Mouse (Mus musculus): ENCODE results near the gene Pi4k2a.
"Not testable (repeated sequence)": the region's sequence is repeated elsewhere in the genome, so short reads cannot be mapped to it uniquely, and the experiment has no call there.

The Pi4k2a gene

DNA sequence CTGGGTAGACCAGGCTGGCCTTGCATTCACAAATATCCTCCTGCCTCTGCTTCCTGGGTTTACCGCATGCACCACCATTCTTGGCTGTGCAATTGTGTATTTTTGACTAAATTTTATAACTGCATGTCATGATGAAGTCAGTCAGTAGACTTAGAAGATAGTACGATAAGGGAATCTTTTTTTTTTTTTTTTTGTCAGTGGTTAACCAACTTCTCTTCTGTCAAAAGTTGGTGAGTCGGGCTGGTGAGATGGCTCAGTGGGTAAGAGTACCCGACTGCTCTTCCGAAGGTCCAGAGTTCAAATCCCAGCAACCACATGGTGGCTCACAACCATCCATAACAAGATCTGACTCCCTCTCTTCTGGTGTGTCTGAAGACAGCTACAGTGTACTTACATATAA, 8.7 kb upstream of the Pi4k2a start:
- not testable (repeated sequence) for DNase-seq

DNA sequence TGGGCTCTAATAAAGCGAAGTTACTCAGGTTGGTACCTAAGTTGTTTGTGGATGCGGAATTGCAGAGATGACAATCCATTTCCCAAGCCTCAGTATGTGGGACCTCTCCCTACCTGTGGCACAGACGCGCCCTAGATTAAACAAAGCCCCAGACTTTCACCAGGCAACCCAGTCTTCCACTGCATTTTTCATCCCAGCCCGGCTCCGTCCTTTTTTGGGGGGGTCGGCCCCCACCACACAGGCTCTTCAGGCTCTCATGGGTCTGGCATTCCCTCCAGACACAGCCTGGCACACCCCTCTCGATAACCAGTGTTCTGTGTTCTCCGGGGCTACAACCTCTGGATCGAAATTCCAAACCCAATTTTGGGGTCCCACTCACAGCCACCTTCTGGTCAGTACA, 4.6 kb upstream of the Pi4k2a start:
- no peak for DNase-seq

- DNase-seq, result peak; percentile 85
Measured at GRCm38 (mm10) chr19:42086166-42086565, 4.1 kb upstream of the Pi4k2a start, which contains the start of gene Morn4. Gene Morn4, minus strand, starts transcription at chr19:42086357.

DNA sequence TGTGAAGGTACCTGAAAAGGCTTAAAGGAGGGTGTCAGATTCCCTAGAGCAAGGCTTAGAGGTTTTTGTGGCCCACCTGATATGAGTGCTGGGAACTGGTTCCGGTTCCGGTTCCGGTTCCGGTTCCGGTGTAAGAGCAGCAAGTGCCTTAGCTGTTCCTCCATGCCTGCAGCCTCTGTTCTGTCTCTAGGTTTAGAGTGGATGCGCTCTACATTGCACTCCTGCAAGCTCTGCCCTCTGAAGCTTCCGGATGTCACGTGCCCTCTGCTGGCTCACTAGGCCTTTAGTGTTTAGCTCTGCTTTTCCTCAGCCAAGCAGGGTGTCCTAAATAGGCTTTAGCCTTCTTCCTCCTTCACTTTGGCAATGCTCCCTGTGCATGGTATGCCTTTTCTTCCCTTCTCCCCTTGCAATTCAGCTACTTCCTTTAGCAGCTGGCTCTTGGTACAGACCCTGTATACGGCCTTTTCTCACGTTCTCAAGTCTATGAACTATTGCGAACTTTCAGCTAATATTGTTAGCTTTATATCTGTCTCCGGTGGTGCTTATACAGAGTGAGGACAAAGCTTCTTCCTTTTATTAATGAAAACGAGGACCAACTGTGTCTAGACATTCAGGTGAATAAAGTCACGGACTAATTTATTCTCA, 1.0 kb upstream of the Pi4k2a start:
- DNase-seq, result peak; percentile 69

- DNase-seq, result no peak
Measured at GRCm38 (mm10) chr19:42090637-42091141, 419 bp downstream of the Pi4k2a start.

- DNase-seq, result no peak
Measured at GRCm38 (mm10) chr19:42099406-42099805, 9.1 kb downstream of the Pi4k2a start.

GRCm38 (mm10) chr19:42104681-42105080, 14.4 kb downstream of the Pi4k2a start:
- DNase-seq, result no peak

GRCm38 (mm10) chr19:42115783-42116335, 25.6 kb downstream of the Pi4k2a start:
- DNase-seq, result no peak

GRCm38 (mm10) chr19:42118142-42118541, 27.9 kb downstream of the Pi4k2a start:
- no peak for DNase-seq

- no peak for DNase-seq
Measured at GRCm38 (mm10) chr19:42118596-42118995, 28.3 kb downstream of the Pi4k2a start.

GRCm38 (mm10) chr19:42120451-42120850, 30.2 kb downstream of the Pi4k2a start:
- DNase-seq, result no peak

DNA sequence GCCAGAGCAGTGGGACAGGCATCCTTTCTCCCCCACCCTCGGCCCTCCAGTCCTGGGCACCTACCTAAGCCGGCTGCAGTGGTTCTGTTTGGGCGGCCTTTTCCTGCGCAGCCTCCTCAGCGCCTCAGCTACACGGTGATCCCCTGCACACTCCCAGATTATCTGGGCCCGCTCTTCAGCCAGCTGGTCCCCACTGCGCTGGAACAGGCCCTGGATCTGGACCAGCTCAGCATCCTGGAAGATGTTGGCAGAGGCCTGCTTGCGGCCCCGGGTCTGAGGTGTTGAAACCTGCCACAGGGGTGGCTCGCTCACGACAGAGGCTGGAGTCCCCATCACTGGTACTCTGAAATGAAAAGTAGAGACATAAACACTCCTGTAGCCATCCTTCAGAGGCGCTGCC, 34.4 kb downstream of the Pi4k2a start:
- no peak for DNase-seq

GRCm38 (mm10) chr19:42125501-42126218, 35.4 kb downstream of the Pi4k2a start:
- no peak for DNase-seq

DNA sequence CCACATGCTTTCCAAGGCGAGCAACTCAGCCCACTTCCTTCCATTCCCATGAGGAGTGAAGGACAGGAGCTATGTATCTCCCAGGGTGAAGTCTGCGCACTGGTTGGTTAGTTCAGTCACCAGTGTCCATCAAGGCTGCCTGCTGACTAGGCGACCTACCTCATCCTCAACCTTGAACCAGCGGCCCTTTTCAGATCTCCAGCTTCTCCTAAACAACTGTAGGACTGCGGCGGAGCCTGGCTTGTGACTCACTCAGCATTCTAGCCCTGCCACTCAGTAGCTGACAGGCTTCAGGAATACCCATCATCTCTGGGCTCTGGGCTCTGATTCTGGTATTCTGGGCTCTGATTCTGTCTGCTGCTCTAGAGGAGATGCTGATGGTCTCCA, 35.9 kb downstream of the Pi4k2a start:
- DNase-seq, result no peak

GRCm38 (mm10) chr19:42127024-42127423, 36.8 kb downstream of the Pi4k2a start:
- no peak for DNase-seq

- no peak for DNase-seq
Measured at GRCm38 (mm10) chr19:42128052-42128740, 37.9 kb downstream of the Pi4k2a start.

- peak; percentile 97 for DNase-seq
Measured at GRCm38 (mm10) chr19:42128787-42129508, 38.7 kb downstream of the Pi4k2a start, which contains the start of gene Avpi1. Gene Avpi1, minus strand, starts transcription at chr19:42129059.

DNA sequence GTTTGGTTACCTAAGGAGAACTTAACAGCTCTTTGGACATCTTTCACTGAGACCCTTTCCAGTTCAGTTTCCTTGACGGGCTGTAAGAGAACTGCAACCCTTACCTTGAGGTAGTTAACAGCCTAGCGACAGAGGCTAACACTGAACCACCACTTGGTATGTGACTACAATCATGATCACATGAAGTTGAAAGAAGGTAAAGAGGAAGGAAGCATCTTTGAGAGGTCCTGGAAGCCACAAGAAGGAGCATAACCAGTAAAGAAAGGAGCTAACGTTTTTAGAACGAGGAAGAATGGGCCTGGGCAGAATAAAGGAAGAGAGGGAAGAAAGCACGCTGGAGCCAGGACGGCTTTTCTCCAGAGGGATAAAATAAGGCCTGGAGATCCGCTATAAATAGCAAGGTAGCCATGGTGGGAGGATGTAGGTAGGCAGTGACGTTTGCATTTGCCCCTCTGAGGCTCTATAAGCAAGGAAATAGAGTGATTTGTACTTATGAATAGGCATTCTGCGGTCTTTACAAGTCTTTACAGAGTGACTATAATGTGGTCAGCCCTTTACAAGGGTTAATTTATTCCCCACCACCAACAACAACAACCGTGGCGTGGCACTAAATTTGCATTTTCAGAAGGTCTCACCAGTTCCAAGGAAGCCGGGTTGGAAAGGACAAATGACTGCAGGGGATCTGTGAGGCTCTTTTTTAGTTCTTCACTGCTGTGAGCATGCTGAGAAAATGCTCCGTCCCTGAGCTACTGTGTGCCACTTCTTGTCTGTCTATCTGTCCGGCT, 39.4 kb downstream of the Pi4k2a start:
- DNase-seq, result no peak

- no peak for DNase-seq
Measured at GRCm38 (mm10) chr19:42130294-42130606, 40.0 kb downstream of the Pi4k2a start.

- no peak for DNase-seq
Measured at GRCm38 (mm10) chr19:42131101-42131500, 40.8 kb downstream of the Pi4k2a start.

DNA sequence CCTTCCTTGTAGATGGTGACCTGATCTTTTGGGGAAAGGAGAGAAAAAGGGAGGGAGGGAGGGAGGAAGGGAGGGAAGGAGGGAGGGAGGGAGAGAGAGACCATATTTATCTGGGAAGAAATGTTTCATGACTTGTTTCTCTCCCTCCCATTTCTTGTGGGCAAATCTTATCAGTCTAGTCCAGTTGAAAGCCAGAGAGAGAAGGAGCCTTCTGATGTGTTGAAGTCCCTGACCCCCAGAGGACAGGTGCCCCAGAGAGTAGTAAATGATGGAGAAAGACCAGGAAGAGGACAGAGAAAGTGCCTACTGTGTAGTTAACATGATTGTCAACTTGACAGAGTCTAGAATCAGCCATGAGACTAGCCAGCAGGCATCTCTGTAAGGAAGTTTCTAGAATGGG, 44.8 kb downstream of the Pi4k2a start:
- no peak for DNase-seq

DNA sequence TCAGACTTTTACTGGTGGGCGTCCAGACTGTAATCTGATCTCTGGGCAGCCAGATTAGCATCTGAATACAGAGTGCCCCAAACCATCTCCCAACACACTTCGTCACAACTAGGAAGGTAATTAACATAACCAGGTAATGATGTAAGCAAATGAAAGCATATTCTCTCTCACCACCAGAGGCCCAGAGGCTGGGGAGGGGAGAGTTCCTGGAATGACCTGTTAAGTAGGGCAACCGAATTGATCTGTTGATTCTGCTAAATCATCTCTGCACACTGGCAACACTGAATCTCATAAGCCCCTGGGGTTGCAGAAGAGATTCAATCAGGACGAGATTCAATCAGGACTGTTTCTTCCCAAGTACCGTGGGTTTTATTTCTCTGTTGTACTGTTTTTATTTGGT, 45.9 kb downstream of the Pi4k2a start:
- DNase-seq, result no peak
